Mouse (Mus musculus): Measurements from ENCODE around the gene Skor1.

DNA sequence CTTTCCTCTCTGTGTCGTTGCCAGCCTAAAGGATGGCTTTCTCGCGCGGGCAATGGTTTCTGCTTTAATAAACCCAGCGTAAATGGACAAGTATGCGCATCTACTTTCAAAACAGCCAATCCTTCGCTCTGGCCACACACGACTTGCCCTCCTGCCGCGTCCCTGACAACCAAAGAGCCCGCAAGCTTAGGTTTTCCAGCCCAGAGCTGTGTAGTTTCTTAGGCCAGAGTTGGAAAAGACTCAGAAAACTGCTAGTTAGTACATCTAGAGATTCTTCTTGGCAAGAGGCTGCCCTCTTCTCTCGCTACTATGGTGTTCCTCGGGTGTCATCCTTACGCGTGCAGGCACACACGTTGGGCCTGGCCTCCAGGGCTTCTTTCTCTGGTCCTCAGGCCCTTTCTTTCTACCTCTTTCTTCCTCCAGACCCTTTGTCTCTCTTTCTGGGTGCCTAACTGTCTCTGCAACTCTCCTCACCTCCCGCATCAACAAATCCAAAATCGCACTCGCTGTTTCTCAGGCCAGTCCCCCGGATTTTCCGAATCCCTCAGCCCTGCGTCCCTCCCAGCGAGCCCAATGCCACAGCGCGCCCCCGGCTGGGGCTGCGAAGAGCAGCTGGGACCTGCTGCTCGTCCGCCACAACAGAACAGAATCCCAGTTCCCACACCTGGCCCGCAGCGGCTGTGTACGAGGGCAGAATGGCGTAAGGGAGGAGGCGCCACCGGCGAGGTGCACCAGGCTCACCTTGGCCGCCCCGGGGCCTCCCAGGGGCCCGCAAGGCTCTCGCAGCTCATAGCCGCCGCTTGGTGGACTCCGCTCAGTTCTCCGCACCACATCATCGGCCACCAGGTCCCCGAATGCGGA lies 4.9 kb downstream of the Skor1 start:
- TF ChIP-seq CTCF (IDR thresholded peaks at IDR 0.05; ENCODE audit: low read depth, low read length) = no peak
- TF ChIP-seq TAL1 (conservative IDR thresholded peaks at IDR 0.05; ENCODE audit: low read depth, low read length) = no peak
- TF ChIP-seq GATA1 (IDR thresholded peaks at IDR 0.05; ENCODE audit: borderline replicate concordance, low read length) = no peak
